Mouse (Mus musculus): ENCODE measurements around the gene Tbc1d10a. TPM values are rescaled to one million over a fixed set of nuclear protein-coding genes. Genes with fewer than 3 reads are reported as not detected.

Gene Tbc1d10a
- total RNA-seq (2023; ENCODE audit: inconsistent age): 44.2 to 53.3 TPM (median 48.1 TPM) in 4 replicates

DNA sequence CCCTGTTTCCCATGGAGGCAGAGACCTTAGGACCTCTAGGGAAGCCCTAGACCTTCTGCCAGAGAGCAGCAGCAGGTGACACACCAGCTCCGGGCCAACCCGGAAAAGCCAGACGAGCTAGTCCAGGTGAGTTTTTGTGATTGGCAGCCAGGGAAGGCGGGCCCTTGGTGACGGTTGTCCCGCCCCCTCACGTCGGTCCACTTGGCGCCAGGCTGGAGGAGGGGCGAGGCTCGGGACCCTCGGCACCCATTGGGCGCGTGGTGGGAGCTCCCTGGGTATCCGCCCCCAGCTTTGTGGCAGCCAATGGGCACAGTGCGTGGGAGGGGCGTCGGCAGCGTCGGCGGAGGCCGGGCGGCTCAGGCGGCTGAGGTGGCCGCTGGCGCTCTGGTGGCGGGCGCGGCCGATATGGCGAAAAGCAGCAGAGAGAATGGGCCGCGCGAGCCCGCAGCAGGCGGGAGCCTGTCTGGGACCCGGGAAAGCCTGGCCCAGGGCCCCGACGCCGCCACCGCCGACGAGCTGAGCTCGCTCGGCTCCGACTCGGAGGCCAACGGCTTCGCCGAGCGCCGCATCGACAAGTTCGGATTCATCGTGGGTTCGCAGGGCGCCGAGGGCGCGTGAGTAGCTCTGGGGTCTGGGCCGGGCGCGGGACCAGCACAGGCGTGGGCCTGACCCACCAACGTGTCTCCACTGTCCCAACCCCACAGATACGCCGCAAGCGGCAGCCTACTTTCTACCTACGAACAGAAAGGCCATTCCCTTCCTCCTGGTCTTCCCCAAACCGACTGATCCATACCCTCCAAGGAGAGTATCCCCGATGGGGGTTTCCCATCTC lies at the start of gene Tbc1d10a:
Gene Tbc1d10a (plus strand): TSS at position 304 of the 832 bp plus-strand sequence.

GRCm38 (mm10) chr11:4159808-4160708 lies 26.5 kb upstream of the Tbc1d10a start, which contains the start of the genes Ccdc157 and Sf3a1:
Gene Ccdc157 (minus strand): TSS chr11:4160293.
Gene Sf3a1 (plus strand): TSS chr11:4160350.

GRCm38 (mm10) chr11:4217914-4218629 lies 31.5 kb downstream of the Tbc1d10a start, which contains the start of gene Castor1:
Gene Castor1 (plus strand): TSS chr11:4218225.

DNA sequence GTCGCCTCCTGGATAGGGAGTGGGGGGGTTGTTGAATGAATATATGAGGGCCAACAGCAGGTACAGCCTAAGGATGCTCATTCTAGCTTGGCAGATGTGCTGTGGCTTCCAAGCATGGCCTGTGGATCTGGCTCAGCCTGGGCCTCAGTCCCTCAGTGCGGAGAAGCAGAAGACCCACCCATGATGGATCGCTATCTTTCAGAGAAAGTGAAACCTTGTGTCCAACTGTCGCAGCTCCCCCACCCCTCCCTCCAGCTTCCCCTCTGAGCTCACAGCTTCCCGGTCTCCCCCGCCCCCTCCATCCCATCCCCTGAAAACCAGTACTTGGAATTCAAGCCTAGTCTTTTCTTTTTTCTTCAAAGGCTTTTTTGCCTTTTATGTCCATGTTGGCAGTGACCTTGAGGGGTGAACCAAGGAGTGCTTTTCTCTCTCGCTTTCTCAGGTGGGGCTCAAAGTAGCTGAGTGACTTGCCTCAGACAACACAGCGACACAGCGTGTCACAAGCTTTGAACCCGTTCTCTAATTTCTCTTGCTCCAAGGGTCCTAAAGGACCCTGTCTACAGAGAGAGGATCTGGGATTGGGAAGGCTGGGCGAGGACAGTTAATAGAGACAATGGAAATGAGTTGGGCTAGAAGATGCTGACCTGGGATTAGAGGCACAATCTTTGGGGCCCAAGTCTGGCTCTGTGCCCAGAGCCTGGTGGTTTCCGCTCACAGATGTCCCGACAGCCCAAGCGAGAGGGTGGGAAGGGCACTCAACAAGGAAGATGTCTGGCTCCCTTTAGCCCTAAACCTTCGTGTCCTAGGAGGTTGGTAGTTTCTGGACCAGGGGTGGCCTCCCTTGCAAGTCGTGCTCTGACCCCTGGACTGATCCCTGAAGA lies 49.3 kb downstream of the Tbc1d10a start, which contains the start of gene Osm:
Gene Osm (plus strand): TSS at position 756 of the 881 bp plus-strand sequence.

GRCm38 (mm10) chr11:4256846-4257607 lies 70.4 kb downstream of the Tbc1d10a start, which contains the start of gene Lif:
Gene Lif (plus strand): TSS chr11:4257557.

Other genes starting within 250 kb of the Tbc1d10a start
- gene Pes1, start 222.8 kb upstream of the Tbc1d10a start, total RNA-seq (2023; ENCODE audit: inconsistent age): 84.1 to 95.1 TPM (median 92.3 TPM) in 4 replicates
- not detected in 4 replicates for gene 4930556J24Rik, start 210.0 kb upstream of the Tbc1d10a start, total RNA-seq (2023; ENCODE audit: inconsistent age)
- gene Gal3st1, start 203.2 kb upstream of the Tbc1d10a start, total RNA-seq (2023; ENCODE audit: inconsistent age): 0.29 to 0.36 TPM in 2 of 4 replicates, not detected in the others
- not detected in 4 replicates for gene Sec14l4, start 155.3 kb upstream of the Tbc1d10a start, total RNA-seq (2023; ENCODE audit: inconsistent age)
- gene Sec14l3, start 121.9 kb upstream of the Tbc1d10a start, total RNA-seq (2023; ENCODE audit: inconsistent age): not detected in 4 replicates
- 0.38 to 1.8 TPM (median 1.3 TPM) in 4 replicates for gene Mtfp1, start 91.3 kb upstream of the Tbc1d10a start, total RNA-seq (2023; ENCODE audit: inconsistent age)
- 0.81 to 1.3 TPM in 2 of 4 replicates, not detected in the others for gene Sec14l2, start 63.4 kb upstream of the Tbc1d10a start, total RNA-seq (2023; ENCODE audit: inconsistent age)
- gene Rnf215, start 51.6 kb upstream of the Tbc1d10a start, total RNA-seq (2023; ENCODE audit: inconsistent age): 29.9 to 40.8 TPM (median 34.4 TPM) in 4 replicates
- gene Ccdc157, start 26.5 kb upstream of the Tbc1d10a start, total RNA-seq (2023; ENCODE audit: inconsistent age): 7.6 to 12.7 TPM (median 9.2 TPM) in 4 replicates
- 55.7 to 69.9 TPM (median 65.6 TPM) in 4 replicates for gene Sf3a1, start 26.4 kb upstream of the Tbc1d10a start, total RNA-seq (2023; ENCODE audit: inconsistent age)
- gene Castor1, start 31.4 kb downstream of the Tbc1d10a start, total RNA-seq (2023; ENCODE audit: inconsistent age): 2.5 to 4.3 TPM (median 3.1 TPM) in 4 replicates
- 2.2 to 4.8 TPM (median 2.9 TPM) in 4 replicates for gene Osm, start 49.6 kb downstream of the Tbc1d10a start, total RNA-seq (2023; ENCODE audit: inconsistent age)
- gene Lif, start 70.8 kb downstream of the Tbc1d10a start, total RNA-seq (2023; ENCODE audit: inconsistent age): not detected in 4 replicates